Mouse (Mus musculus) embryo, embryonic 11.5 days (tissue): ENCODE results near the gene T.
"Not testable (repeated sequence)": the region's sequence is repeated elsewhere in the genome, so short reads cannot be mapped to it uniquely, and the experiment has no call there.

Source experiments
- DNase-seq: peaks from one replicate; pipeline ENCODE4 v3.0.0-alpha.2; 2012; ENCODE audit warnings: low read depth, low spot score

Gene T

DNA sequence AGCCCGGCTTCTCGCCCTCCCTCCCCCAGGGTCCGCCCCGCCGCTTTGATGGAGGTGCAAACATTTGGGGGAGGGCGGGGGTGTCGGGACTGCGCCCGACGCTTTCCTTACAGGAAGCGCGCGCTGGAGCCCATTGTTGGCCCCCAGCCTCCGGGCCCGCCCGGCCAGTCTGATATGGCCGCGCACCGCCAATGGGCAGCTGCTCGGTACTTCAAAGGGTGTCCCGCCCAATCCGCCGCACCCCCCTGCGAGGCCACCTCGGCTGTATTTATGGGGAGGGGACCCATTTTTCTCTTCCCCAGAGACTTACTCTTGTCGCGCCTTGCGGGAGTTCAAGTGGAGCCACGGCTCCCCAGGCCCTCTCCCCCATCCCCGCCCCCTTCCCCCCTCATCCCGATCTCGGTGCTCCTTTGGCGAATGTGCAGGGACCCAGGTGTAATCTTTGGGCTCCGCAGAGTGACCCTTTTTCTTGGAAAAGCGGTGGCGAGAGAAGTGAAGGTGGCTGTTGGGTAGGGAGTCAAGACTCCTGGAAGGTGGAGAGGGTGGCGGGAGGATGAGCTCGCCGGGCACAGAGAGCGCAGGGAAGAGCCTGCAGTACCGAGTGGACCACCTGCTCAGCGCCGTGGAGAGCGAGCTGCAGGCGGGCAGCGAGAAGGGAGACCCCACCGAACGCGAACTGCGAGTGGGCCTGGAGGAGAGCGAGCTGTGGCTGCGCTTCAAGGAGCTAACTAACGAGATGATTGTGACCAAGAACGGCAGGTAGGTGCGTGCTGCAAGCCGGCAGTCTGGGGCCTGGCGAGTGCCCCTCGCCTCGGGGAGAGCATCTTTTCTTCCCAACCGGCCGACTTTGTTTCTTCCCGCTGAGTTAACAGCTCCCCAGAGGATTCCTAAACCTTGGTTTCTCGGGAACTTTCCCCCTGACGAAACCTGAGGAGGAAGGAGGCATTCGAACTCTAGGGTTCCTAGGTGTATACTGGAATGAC is at the start of gene T:
T (plus strand) TSS at position 446 of the 983 bp plus-strand sequence.
- DNase-seq: no peak

DNA sequence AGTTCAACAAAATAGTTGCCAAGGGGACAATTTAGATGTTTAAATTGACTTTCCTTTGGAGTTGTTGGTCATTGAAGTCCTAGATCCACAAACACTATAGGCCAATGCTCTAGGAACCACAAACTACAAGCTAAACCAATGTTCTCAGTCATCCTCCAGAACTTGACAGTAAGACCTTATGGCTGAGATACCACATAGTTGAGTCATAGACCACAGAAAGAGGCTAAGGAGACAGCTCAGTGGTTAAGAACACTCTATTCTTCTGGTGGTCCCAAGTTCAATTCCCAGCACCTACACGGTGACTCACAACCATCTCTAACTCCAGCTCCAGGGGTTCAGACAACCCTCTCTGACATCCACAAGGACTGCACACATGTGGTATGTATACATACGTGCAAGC is 48.8 kb upstream of the T start:
- DNase-seq: no peak

DNA sequence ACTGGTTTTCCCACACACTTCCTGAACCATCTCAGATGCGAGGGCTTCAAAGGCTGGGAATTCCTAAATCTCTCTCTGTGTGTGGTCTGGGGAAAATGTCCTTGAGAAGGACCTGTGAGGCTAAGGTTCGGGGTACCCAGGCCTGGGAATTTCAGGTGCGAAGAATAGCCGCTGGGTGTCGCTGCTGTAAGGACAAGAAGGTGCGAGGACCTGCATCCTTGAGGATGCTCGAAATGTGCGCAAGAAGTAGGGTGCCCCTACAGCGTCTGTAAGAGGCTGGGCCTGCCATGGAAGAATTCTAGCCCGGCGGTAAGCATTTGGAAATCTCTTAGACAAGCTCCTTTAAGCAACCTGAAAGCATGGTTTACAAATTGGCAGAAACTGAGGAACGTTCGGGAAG is 45.8 kb upstream of the T start:
- DNase-seq: no peak

DNA sequence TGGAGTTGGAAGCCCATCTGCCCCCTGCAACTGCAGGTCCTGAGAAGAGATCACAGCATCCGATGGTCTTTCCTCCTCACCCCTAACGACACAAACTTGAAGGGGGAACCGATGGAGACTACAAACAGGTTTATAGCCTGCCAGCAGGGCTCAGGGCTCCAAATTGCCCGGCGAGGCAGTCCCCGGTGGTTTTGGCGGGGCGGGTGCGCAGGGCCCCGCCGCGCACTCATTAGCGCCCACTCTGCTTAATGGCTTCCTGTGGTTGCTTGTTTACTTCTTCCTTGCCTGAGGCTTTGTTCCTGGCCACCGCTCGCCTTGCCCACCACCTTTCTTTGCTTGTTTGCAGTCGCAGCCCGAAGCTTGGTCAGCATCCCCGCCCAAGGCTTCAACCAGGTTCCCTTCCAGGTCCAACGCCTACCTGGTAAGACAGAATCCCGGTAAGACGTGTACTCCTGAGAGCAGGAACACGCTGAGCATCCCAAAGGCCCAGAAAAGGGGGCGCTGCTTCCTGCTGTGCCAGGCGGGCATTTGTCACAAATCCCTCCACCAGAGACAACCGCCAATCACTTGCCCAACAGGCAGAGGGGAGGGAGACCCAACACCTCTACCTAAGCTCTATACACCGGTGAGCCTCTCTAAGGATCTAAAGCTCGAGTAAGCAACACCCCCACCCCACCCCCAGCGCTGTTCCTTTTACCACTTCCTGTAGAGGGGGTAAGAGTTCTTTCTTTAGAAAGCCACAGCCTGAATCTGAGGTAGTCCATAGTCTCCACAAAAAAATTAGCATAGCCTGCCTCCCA is 45.0 kb upstream of the T start:
- no peak for DNase-seq

DNA sequence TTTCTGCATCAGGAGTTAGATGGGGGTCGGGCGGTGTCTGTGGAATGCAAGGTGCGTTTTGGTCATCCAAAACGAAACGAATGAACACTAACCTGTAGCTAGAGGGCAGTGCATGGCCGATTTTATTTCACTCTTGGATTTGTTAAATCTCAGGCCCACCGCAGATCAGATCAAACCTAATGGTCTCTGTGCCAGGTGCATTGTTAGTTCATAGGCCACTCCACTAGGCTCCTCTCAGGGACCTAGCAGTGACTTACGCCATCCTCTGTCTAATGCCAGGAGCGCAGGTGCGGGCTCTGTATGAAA is 44.5 kb upstream of the T start:
- no peak for DNase-seq

DNA sequence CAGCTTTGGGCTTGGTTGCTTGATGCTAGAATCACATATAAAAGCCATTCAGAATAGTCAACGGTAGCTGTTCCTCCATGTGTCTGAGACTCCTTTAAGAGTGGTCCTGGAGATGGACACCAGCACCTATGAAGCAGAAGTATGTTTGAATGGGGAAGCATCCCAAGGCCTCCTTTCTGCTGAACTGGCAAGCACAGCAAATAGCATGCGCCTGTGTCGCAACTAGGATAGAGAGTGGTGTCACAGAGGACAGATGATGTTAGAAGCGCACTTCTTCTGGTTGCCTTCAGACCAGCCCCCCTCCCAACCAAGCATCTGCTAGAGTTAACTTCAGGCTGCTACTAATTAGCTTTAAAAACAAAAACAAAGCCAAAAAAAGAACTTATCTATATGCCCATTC is 43.7 kb upstream of the T start:
- DNase-seq: no peak

DNA sequence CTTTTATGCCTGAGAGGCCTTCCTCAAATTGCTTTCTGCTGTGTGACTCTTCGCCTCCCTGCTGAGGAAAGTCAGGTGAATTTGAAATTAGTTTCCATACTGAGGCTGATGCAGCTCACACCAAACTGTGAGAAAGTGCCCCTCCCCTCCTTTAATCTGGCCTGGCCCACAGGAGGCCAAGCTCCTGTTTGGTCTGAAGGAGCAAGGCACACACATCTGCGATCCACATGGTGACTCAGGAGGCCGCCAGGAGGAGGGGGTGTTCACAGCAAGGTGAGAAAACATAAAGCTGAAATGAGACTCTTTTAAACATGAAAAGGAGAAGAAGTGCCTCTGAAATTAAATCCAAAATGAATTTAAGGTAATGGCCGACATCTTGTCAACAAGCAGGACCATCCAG is 37.9 kb upstream of the T start:
- DNase-seq: no peak

DNA sequence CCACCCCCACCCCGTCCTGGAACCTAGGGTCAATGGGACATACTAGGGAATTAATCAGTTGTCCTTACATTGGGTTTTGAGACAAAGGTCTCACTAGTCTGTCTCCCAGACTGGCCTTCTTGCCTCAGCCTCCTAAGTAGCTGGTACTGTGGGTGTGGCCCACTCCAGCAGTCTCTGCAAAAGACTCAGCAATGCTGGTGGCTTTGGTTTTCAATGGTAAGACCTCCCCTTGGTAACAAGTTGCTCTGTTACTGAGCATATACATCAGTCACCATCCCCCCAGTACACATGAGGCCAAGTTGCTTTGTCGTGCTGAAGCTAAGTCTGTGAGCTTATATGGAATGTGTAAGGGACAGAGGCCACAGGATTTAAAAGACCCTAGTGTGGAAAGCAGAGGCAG is 36.3 kb upstream of the T start:
- no peak for DNase-seq

DNA sequence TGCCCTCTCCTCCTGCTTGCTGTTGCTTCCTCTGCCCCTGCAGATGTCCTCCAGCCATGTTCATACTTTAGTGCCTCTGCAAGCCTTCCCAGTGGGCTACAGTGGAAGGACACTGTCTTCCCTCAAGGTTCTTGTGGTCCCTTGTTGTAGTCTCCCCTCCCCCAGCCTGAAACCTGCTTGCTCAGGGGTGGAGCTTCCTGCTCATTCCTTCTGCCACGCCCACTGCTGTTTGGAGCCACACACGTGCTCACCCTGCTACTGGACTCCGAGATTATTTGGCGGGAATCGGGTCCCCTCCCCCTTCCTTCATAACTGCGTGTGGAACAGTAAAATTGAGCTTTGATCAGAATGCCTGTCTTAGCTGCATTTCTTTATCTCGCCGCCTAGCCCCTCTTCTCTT is 30.3 kb upstream of the T start:
- DNase-seq: not testable (repeated sequence)

DNA sequence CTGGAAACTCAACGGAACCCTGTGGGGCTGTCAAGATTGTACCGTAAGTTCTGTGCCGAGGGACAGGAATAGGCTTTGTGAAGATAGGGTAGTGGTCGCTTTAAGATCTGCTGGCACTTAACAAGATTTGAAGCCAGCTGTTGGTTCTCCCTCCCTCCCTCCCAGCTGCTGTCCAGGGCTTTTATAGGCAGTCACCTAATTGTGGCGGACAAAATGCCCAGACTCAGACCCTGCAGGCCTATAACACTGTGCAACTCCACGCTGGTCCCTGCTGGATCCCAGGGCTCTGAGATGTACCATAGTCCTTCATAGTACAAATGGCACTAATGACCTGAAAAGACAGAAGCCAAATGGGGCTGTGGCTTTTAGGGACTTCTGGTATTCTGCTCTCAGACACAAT is 27.9 kb upstream of the T start:
- no peak for DNase-seq

DNA sequence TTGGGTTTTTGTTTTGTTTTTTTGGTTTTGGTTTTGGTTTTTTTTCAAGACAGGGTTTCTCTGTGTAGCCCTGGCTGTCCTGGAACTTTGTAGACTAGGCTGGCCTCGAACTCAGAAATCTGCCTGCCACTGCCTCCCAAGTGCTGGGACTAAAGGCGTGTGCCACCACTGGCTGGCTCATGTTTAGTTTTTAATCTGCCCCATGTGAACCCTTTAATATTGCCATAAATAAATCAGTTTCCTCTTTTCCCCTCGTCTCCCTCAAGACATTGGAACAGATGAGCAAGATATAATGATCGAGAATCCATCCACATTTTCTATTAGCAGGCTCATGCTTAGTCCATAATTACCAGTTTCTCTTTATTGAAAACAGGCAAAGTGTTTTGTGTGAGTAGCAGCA is 26.2 kb upstream of the T start:
- DNase-seq: not testable (repeated sequence)

DNA sequence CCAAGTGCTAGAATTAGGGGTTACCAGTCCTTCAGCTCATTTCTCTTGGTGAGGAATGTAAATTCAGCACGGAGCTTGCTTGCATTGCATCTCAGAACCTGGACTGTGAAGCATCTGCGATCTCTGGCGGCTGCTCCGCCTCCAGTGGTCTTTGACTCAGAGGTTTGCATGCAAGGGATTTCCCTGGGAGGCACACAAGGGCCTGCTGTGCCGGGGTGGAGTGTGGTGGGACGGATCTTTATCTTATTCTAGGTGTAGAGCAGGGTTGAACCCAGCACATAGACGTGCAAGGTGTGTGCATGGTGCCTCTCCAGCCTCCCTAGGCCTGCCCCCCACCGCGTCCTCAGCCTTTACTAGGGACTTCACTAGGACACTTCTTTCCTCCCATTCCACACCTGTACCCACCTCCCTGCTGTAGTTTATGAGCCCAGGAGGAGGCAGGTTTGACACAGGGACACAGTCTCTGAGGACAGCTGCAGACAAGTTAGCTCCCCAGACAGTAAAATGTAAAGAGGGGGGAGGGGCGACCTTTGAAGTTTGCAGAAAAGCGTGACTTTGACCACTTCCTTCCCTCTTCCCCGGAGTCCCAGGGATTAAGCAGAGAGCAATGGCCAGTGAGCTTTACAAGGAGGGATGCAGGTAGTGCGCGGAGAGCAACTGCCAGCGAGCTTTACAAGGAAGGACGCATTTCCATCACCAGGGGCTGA is 25.5 kb upstream of the T start:
- DNase-seq: no peak

DNA sequence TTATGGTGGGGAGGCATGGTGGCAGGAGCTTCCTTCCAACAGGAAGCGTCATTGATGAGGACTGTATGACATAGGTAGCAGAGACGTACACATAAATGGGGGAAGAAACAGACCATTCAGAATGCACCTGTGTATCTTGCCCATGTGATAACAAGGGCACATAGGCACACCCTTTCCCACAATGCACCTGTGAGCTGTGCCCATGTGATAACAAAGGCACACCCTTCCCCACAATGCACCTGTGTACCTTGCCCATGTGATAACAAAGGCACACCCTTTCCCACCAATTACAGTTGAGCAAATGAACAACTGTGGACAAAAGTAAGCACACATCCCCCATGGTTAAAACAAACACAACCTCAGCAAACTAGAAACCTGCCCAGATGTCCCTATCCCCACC is 23.9 kb upstream of the T start:
- DNase-seq: no peak

DNA sequence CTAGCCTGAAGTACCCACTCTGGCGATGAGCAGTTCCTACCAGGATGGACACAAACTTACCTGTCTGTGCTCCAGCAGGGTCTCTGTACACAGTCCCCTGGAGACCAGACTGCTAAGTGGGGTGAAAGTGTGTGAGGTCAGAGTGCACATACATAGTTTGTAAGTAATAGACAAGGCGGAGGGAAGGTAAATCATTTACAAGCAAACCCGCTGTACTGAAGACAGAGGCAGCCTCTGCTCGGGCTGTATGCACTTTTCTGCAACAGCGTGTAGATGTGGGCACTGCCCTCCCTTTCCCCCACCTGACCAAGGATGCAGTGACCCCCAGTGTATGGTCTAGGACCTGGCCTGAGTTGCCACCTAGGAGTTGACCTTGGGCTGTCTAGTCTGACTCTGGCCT is 20.6 kb upstream of the T start:
- no peak for DNase-seq

DNA sequence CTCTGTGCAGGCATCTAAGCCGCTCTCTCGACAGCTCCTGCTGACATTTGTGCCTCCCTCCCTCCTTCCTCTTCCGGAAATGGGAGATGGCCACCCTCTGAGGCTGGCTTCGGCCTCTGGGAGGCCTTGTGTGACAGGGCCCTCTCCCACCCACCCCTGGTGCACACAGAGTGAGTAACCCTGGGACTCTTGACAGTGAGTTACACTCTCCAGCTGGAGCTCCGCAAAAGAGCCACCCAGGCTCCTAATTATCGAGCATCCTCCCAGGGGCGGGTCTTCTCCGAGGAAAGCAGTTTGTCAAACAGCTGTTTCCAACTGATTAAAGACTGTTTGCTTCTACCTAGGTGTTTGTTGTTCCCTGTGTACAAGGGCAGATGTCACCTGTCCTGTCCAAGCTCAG is 18.7 kb upstream of the T start:
- no peak for DNase-seq

DNA sequence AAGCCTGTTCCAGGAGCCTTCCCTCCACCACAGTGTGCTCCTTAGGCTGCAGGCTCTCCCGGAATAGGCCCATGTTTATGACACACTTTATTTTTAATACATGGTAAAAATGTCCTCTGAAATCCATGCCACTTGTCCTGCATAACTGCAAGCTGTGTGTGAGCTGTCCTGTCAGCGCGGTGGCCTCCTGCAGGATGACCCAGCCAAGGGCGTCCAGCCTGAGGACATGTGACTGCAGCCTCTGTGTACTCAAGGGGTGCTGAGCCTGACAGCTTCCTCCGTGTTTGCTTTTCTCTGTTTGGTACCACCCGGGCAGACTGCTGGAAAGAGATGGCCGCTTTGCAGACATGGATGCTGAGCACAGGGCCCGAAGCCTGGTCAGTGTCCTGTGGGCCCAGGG is 17.4 kb upstream of the T start:
- DNase-seq: no peak

DNA sequence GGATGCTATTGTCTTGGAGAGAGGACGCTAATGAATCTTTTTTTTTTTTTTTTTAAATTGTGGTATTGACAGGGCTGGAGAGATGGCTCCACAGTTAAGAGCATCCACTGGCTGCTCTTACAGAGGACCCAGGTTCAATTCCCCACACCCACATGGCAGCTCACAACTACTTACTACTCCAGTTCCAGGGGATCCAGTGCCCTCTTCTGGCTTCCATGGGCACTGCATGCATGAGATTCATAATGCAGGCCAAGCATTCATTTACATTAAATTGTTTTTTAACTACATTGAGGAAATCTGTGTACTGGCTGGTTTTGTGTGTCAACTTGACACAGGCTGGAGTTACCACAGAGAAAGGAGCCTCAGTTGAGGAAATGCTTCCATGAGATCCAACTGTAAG is 13.5 kb upstream of the T start:
- no peak for DNase-seq

DNA sequence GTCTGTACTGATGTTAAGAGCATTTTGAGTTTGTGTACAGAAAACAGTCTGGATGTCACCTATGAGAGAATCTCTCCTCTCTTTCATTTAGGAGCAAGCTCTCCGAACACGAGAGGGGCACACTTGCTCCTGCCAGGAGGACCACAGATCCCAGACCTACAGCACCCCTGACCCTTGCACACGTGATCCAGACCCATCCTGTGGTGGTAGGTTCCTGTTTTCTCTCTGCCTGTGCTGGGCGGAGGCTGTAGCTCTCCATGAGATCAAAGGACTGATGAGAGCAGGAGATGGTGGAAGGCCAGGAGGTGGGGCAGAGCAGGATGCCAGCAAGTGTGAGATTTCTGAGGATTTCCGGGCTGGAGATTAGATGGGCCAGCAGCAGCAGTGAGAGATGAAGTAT is 12.7 kb upstream of the T start:
- DNase-seq: no peak

DNA sequence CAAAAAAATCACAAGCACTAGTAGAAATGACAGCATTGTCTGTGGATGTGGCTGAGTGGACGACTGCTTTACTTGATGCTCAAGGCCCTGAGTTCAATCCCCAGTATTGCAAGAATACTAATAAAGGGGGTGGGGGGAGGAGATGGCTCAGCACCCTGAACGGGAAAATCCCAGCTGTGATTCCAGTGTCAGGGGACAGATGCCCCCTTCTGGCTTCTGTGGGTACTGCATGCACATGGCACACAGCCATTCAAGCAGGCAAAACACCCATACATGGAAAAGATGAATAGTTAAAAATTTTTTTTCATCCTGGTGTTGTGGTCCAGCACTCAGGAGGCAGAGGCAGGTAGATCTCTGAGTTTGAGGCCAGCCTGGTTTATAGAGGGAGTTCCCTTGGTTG is 10.9 kb upstream of the T start:
- no peak for DNase-seq

DNA sequence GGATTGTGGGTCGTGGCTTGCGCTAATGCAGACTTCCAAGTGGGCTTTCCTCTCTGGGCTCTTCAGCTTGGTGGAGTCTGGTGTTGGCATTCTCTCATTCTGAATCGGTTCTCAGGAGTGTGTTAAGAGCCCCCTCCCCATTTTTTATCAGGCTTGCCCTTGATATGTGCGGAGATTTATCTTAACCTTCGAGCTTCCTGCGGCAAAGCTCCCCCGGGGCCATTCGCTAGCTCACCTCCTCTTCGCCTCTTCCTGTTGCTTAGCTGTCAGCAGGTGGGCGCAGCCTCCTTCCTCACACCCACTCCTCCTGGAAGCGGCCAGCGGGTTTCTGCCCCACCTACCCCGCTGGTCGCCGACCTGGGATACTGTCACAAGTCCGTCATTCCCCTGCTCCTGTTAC is 4.8 kb upstream of the T start:
- DNase-seq: no peak

DNA sequence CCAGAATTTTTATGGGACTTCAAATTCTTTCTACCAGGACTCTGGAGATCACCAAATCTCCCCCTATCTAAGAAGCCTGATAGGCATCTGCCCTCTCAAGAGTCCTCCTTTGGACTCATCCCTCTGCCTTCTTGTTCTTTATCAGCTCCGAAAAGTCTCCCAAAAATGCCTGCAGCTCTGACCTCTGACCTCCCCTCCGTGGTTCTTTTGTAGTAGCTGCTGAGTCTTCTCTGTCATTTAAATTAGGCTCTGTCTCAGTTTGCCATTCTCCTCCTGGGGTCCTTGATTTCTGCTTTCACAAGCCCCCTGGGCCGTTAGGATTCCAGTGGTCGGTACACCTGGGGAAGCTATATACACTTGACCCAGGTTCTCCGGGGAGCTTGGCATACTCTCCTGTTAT is 4.3 kb upstream of the T start:
- no peak for DNase-seq

DNA sequence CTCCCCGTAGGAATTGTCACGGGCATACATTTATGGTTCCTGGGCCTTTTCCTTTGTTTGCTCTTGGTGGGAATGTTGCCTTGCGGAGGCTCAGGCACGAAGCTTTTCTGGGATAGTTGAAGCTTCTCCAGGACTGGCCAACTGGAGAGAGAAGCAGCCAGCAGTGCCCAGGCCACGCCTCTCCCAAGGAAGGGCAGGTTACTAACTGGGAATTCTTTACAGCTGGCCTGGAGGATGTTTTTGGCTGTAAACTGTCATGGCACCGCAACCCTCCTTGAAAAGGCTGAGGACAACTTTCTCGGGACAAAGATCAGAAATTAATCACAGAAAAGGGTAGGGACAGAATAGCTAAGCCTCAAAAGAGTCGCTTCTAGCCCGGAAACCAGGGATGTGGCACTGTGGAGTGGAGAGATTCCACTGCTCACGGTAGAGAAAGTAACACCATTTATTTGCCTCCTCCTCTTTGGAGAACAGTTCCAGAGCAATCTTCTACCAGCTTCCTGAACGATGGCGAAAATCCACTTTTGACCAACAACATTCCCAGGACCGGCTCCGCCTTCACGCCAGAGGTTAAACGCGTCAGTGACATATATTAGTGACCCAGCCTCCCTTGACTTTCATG is 1.9 kb upstream of the T start:
- no peak for DNase-seq
